Mouse (Mus musculus) testis, adult 2 months (tissue): ENCODE results near the gene Dnajc15.

ENCODE experiments used
- CTCF ChIP-seq: fragments of 200-500 bp; IDR thresholded peaks from 2 replicates; pipeline ENCODE4 v1.5.1; 2012; ENCODE audit warnings: low read depth, mild to moderate bottlenecking, inconsistent platforms, low read length, moderate library complexity; ENCODE audit not compliant: control insufficient read depth, insufficient read depth, insufficient replicate concordance
- POLR2A ChIP-seq: fragments of 200-500 bp; IDR thresholded peaks from 2 replicates; pipeline ENCODE4 v1.6.1; 2012; ENCODE audit warnings: low read depth, mild to moderate bottlenecking, inconsistent platforms, low read length, moderate library complexity; ENCODE audit not compliant: control insufficient read depth

GRCm38 (mm10) chr14:77871380-77871975, 3.4 kb downstream of the Dnajc15 start:
- TF ChIP-seq POLR2A (no peak), CTCF (no peak)
